Mouse (Mus musculus) hindbrain, embryonic 10.5 days (tissue): Measurements from ENCODE around the gene Cacnb2. TPM values are rescaled to one million over a fixed set of nuclear protein-coding genes. Genes with fewer than 3 reads are reported as not detected.

ENCODE experiments used
- DNase-seq: peaks from one replicate; pipeline ENCODE4 v3.0.0-alpha.2; 2017; ENCODE audit warnings: low spot score
- H3K27ac ChIP-seq: fragments of 300-500 bp; sonication (generic); 2 replicates; pipeline ENCODE4 v1.5.1; 2016; ENCODE audit warnings: mild to moderate bottlenecking, moderate library complexity
- H3K27me3 ChIP-seq: fragments of 300-500 bp; sonication (generic); 2 replicates; pipeline ENCODE4 v1.6.1; 2016; ENCODE audit warnings: mild to moderate bottlenecking; ENCODE audit not compliant: poor library complexity, insufficient read depth, severe bottlenecking
- H3K36me3 ChIP-seq: fragments of 300-500 bp; sonication (generic); 2 replicates; pipeline ENCODE4 v1.6.1; 2016; ENCODE audit warnings: mild to moderate bottlenecking, moderate library complexity
- H3K4me1 ChIP-seq: fragments of 300-500 bp; sonication (generic); replicated peaks from 2 replicates; pipeline ENCODE4 v1.6.1; 2016; ENCODE audit warnings: mild to moderate bottlenecking
- H3K4me3 ChIP-seq: fragments of 300-500 bp; sonication (generic); 2 replicates; pipeline ENCODE4 v1.5.1; 2016; ENCODE audit warnings: mild to moderate bottlenecking, moderate library complexity
- H3K9me3 ChIP-seq: fragments of 300-500 bp; sonication (generic); 2 replicates; pipeline ENCODE4 v1.6.1; 2016; ENCODE audit warnings: mild to moderate bottlenecking, moderate library complexity
- WGBS: fragments of 180-500 bp; shearing (Covaris S2); methylation state at CpG from one replicate; pipeline ENCODE4 v1.1.7; 2016; 5-methylcytosine and 5-hydroxymethylcytosine counted together
- polyA plus RNA-seq: library from polyadenylated mRNA; unstranded; fragments of >200 nt; fragmentation: Nextera tagmentation; extraction: Ambion mirVana; gene quantifications from 2 replicates; pipeline ENCODE4 v1.2.1, GENCODE M21; 2016

Gene Cacnb2
- polyA plus RNA-seq: 2.6 and 3.2 TPM in 2 replicates

DNA sequence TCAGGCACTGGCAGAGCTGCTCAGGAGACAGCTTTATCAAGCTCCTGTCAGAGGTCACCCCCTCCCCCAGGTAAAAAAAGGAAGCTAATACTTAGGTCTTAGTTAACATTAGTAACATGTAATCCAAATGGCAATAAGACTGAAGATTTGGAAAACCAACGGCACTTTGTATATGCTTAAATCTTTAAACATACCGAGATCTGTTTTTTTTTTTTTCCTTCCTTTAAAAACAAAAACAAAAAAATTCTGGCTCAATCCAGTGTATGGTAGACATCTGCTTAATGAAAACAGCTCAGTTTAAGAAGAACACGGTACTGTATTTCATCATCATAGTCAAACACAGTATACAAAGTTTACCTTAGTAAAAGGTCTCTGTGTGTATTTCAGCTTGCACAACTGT, at the start of gene Cacnb2:
TSS of gene Cacnb2 (plus strand) at position 301 of the 400 bp plus-strand sequence.
- peaks cover 30% of the 10 kb centered on the region for H3K4me1 ChIP-seq
- H3K36me3 ChIP-seq: no peaks in the 10 kb centered on the region
- 70% methylated on average over 3 of the region's 3 CpGs for WGBS
- H3K9me3 ChIP-seq: no peaks in the 10 kb centered on the region
- peak within 1 kb of the TSS; percentile 89 for H3K27ac ChIP-seq
- peaks cover 48% of the 10 kb centered on the region for H3K27me3 ChIP-seq
- peak within 1 kb of the TSS; percentile 59 for H3K4me3 ChIP-seq
- DNase-seq: no peak

DNA sequence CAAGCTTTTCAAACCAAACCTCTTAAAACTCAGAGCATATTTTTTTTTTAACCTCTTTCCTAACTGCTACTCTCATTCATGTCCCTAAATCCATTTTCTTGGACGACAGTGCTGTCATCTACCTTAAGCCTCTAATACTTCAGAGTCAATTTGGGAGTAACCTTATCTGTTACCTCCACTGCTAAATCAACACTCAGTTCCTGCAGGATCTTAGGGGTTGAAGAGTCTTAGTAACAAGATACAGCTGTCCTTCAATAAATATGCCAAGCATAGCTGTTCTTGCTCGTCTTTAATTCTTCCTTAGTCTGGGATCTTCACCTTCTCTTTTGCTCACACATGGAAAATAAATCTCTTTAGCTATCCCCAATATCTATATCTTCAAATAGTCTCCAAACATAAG, 34.9 kb upstream of the Cacnb2 start:
- no peaks in the 10 kb centered on the region for H3K4me1 ChIP-seq
- no peak for DNase-seq
- H3K4me3 ChIP-seq: no peak overlapping the region
- H3K36me3 ChIP-seq: no peaks in the 10 kb centered on the region
- WGBS: 60% methylated on average over 2 of the region's 2 CpGs
- H3K27ac ChIP-seq: no peak overlapping the region
- no peaks in the 10 kb centered on the region for H3K27me3 ChIP-seq
- no peaks in the 10 kb centered on the region for H3K9me3 ChIP-seq

DNA sequence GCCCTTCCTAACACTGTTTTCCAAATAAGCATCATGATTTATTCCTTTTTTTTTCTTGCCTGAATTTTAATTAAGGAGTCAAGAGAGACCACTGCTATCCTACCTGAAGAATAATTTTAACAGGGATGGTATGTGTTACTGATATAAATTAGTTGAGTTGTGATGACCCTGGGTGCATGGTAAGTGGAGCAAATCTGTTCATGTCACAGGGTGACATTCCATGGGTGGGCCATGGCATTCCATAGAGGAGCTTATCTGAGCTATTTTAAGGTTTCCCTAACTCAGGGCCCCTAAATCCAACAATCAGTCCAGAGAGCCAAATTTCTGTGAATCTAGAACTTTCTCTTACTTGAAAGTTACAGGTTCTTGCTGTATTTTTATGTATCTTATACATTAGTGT, 31.6 kb upstream of the Cacnb2 start:
- Histone ChIP-seq H3K4me3 (no peak overlapping the region), H3K27me3 (no peaks in the 10 kb centered on the region), H3K4me1 (no peaks in the 10 kb centered on the region), H3K27ac (no peak overlapping the region), H3K36me3 (no peaks in the 10 kb centered on the region), H3K9me3 (no peaks in the 10 kb centered on the region)
- DNase-seq: no peak

DNA sequence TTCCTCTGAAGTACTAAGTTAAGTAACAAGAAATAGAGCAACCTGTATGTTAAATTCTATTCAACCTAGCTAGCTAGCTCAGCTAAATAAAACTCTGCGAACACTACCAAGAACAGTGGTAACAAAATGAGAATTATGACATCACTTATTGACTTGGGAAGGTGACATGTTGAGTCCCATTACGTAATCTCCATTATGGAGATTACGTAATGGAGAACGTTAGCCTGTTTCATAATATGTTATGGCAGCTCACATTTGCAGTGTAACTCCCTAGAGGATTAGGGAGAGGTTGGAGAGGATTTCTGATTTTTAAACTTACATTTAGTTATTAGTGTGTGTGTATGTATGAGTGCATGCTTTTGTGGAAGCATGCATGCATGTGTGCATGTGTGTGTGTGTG, 13.3 kb upstream of the Cacnb2 start:
- 93% methylated on average over 4 of the region's 4 CpGs for WGBS

DNA sequence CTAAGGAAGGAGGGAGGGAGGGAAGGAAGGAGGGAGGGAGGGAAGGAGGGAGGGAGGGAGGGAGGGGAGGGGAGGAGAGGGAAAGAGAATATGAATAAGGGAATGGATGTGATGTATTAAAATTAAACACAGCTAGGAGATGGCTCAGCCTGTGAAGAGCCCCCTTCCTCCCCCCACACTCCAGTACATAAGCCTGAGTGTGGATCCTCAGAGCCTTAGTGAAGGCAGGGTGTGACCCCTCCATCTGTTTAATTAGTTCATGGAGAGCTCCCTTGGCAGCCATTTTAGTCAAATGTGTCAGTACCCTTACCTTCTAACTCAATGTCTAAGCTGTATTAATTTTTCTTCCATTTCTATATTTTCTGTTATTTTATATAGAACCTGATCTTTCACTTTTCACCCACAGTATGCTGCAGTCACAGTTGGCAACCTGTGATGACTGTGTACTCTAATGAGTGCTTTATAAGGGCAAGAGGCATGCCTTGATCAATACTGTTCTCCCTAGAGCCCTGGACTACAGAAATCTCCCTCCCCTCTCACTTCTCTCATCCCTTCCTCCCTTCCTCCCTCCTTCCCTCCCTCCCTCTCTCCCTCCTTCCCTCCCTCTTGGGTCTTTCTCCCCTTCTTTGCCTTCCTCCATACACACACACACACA, 4.9 kb upstream of the Cacnb2 start:
- Histone ChIP-seq H3K27me3 (peaks cover 8% of the 10 kb centered on the region; the same call in 1 of the 2 replicates), H3K4me1 (peaks cover 1% of the 10 kb centered on the region), H3K9me3 (no peaks in the 10 kb centered on the region), H3K27ac (no peak overlapping the region), H3K36me3 (no peaks in the 10 kb centered on the region), H3K4me3 (no peak overlapping the region)
- DNase-seq: no peak

More for the DNA sequence above, 13.3 kb upstream of the Cacnb2 start:
- Histone ChIP-seq H3K9me3 (no peaks in the 10 kb centered on the region), H3K4me3 (no peak overlapping the region), H3K4me1 (no peaks in the 10 kb centered on the region), H3K27ac (no peak overlapping the region), H3K27me3 (no peaks in the 10 kb centered on the region), H3K36me3 (no peaks in the 10 kb centered on the region)
- DNase-seq: no peak

DNA sequence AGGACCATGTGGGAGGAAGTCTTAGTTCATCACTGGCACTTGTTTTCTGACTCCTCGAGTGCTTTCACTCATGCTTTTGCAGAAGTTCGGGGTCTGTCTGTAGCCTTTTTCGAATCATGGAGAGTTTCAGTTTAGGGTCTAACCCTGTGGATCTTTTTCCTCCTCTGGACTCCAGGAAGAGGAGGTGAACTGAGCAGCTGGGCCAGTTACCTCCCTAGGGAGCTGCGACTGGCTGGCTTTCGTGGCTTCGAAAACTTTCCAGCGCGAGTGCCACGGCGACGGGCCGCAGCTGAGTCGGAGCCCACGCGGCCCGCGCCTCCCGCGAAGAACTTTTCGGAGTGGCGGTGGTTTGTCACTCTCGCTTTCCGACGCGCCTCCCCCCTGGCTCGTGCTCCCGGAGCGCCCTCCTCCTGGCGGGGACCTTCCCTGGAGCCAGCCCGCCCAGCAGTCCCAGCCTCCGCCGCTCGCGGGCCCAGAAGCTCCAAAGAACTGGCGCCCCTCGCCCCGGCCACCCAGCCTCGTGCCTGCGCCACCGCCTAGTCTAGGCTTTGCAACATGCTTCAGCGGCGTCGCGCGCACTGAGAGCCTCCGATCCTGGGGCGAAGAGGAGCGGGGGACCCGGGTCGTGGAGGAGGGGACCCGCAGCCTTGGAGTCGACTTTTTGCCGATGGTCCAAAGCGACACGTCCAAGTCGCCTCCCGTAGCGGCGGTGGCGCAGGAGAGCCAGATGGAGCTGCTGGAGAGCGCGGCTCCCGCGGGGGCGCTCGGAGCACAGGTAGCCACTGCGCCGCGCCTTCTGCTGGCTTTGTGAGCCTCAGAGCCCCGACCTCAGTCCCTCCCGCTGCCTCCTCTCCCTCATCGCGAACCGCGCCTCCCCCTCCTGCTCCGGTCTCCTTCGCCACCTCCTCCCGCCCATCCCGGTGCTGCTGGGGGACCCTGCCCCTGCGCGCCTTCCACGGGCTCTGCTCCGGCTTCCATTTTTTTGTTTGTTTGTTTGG, 1.2 kb downstream of the Cacnb2 start:
- Histone ChIP-seq H3K4me1 (peaks cover 39% of the 10 kb centered on the region), H3K36me3 (no peaks in the 10 kb centered on the region), H3K4me3 (peak overlapping the region; percentile 59), H3K27ac (peak overlapping the region; percentile 89), H3K9me3 (no peaks in the 10 kb centered on the region), H3K27me3 (peaks cover 48% of the 10 kb centered on the region)
- WGBS: under 1% methylated on average over 83 of the region's 83 CpGs
- peak; percentile 79 for DNase-seq

DNA sequence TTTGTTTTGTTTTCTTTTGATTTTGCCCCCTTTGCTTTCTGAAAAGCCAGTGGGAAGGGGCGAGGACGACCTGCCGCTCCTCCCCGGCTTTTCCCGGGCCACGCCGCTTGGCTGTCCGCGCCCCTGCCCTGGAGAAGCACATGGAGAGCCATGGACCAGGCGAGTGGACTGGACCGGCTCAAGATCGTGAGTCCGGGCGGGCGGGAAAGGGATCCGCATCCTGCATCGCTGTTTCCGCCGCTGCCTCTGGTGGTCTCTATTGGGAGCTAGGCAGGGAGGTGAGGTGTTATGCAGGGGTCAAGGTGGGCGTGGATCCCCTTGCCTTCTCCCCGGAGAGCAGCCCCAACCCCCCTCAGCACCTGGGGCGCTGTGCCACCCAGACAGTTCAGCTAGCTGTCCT, 1.9 kb downstream of the Cacnb2 start:
- H3K4me1 ChIP-seq: peaks cover 46% of the 10 kb centered on the region

DNA sequence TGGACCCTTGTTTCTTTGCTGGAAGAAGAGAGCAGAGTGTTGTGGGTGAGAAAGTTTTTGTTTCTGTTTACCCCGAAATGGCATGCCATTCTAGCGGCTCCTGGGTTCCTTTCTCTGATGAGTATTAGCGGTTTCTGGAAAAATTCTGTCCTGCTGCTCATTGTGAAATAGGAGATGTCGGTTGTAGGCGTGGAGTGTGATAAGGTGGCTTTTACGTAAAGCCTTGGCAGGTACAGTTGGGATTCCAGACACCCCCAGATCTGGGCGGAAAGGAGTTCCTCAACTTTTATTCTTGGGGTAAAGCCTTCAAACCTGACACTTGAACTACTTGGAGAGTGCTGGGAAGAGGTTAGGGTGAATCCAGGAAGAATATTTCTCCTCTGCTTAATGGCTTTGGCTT, 2.3 kb downstream of the Cacnb2 start:
- Histone ChIP-seq H3K36me3 (no peaks in the 10 kb centered on the region), H3K4me3 (peak overlapping the region; percentile 59), H3K27me3 (peaks cover 48% of the 10 kb centered on the region), H3K9me3 (no peaks in the 10 kb centered on the region), H3K4me1 (peaks cover 50% of the 10 kb centered on the region), H3K27ac (peak overlapping the region; percentile 89)
- WGBS: 8% methylated on average over 7 of the region's 7 CpGs
- DNase-seq: no peak

More for the DNA sequence above, 1.9 kb downstream of the Cacnb2 start:
- Histone ChIP-seq H3K36me3 (no peaks in the 10 kb centered on the region), H3K27ac (peak overlapping the region; percentile 89), H3K27me3 (peaks cover 48% of the 10 kb centered on the region), H3K4me3 (peak overlapping the region; percentile 59), H3K9me3 (no peaks in the 10 kb centered on the region)
- peak; percentile 64 for DNase-seq
- under 1% methylated on average over 22 of the region's 22 CpGs for WGBS

DNA sequence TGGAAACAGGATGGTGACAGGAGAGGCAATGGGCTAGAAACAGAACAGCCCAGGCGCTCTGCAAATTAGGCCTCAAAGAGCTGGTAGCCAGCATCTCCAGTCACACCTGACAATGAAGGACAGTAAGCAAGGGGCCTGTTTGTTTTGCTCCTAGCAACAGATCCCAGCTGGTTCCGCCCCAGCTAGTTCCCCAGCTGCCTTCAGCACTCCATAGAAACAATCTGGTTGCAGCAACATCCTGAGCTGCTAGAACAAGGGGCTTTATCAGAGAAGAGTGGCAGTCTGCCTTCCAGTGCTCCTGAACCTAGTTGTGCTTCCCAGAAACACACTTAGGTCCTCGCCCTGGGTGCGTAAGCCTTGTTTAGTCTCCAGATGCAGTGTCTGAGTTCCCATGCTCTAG, 5.7 kb downstream of the Cacnb2 start:
- peak; percentile 52 for DNase-seq

DNA sequence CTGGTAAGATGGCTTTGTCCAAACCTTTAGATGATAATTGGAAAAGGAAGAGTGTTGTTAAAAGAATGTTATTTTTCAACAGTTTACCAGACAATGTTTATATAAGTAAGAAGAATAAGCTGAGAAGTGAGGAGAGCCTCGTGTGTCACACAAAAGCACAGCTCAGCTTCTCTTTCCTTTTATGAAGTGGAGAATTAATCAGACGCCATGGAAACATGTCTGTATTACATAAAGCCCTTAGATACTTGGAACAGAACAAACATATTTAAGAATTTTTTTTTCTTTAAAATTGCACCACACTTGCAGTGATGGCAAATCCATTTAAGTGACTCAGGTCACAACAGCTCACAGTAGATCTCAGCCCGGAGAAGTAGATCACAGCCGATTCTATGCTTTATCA, 9.8 kb downstream of the Cacnb2 start:
- no peaks in the 10 kb centered on the region for H3K9me3 ChIP-seq
- H3K27ac ChIP-seq: no peak overlapping the region
- 0 out of 2 replicates have a peak, but pooled peaks cover 1% of the 10 kb centered on the region for H3K27me3 ChIP-seq
- no peak for DNase-seq
- no peaks in the 10 kb centered on the region for H3K36me3 ChIP-seq
- WGBS: 73% methylated on average over 4 of the region's 4 CpGs
- H3K4me3 ChIP-seq: no peak overlapping the region
- H3K4me1 ChIP-seq: peaks cover 22% of the 10 kb centered on the region

More for the DNA sequence above, 5.7 kb downstream of the Cacnb2 start:
- Histone ChIP-seq H3K9me3 (no peaks in the 10 kb centered on the region), H3K27ac (no peak overlapping the region), H3K27me3 (peaks cover 34% of the 10 kb centered on the region), H3K36me3 (no peaks in the 10 kb centered on the region), H3K4me1 (peaks cover 46% of the 10 kb centered on the region), H3K4me3 (no peak overlapping the region)
- WGBS: 35% methylated on average over 4 of the region's 4 CpGs

DNA sequence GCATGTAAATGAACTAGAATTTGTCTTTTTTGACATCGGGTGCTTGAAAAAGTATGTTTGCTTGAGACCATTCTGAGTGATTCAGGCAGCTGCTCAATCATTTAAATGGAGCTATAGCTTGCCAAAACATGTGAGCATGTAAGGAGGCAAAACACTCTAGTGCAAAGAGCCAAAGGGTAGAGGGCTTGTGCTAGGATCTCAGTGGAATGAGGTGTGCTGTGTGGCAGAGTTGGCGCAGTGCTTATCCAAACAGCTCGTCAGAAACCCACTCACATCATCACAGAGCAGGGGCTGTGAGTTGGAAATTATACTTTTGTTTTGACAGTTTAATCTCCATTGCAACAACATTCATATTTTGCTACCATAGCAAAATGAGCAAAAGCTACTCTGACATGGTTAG, 13.5 kb downstream of the Cacnb2 start:
- H3K27ac ChIP-seq: no peak overlapping the region
- DNase-seq: no peak
- H3K36me3 ChIP-seq: no peaks in the 10 kb centered on the region
- 92% methylated on average over 3 of the region's 3 CpGs for WGBS
- H3K9me3 ChIP-seq: no peaks in the 10 kb centered on the region
- no peaks in the 10 kb centered on the region for H3K27me3 ChIP-seq
- no peaks in the 10 kb centered on the region for H3K4me1 ChIP-seq
- no peak overlapping the region for H3K4me3 ChIP-seq

DNA sequence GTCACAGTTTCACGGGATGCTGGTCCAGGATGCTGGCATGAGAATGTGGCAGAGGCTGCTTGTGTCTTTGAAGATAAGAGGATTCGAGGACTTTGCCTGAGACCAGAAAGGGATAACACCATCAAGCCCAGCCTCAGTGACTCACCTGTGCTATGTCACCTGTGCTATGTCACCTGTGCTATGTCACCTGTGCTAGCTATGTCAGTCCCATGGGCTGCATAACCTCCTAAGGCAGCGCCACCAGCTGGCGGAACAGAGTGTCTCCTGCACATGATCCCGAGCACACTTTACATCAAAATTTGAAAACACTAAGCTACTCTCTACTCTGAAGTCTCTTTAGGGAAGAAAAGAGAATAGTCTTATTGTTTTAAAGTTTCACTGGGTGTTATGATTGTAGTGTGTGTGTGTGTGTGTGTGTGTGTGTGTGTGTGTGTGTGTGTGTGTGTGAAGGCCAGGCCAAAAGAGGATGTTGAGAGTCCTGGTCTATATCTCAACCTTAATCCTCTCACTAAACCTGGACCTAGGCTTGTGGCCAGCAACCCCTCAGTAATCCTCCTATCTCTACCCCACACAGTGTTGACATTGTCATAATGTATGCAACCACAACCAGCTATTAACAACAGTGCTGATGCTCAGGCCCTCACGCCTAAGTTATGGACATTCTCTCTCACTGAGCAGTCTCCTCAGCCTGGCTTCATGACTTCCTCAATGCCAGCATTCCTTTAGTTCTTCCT, 17.4 kb downstream of the Cacnb2 start:
- WGBS: 83% methylated on average over 6 of the region's 6 CpGs
- Histone ChIP-seq H3K9me3 (no peaks in the 10 kb centered on the region), H3K4me1 (no peaks in the 10 kb centered on the region), H3K36me3 (no peaks in the 10 kb centered on the region), H3K27me3 (no peaks in the 10 kb centered on the region), H3K4me3 (no peak overlapping the region), H3K27ac (no peak overlapping the region)
- no peak for DNase-seq
